Mouse (Mus musculus) ES-E14 (cell line): ENCODE results near the gene Alad. TPM values are rescaled to one million over a fixed set of nuclear protein-coding genes. Genes with fewer than 3 reads are reported as not detected.

Experiments used
- DNase-seq: peaks from one replicate; pipeline ENCODE4 v3.0.0-alpha.2; 2013; ENCODE audit warnings: low read depth, low spot score
- H3K27ac ChIP-seq: 2 replicates; pipeline ENCODE4 v1.5.1; 2012; ENCODE audit warnings: low read depth, mild to moderate bottlenecking, low read length, moderate library complexity, mixed read lengths; ENCODE audit not compliant: poor library complexity, insufficient read depth, severe bottlenecking
- H3K36me3 ChIP-seq: 2 replicates; pipeline ENCODE4 v1.6.1; 2012; ENCODE audit warnings: mild to moderate bottlenecking, low read length, moderate library complexity, mixed read lengths; ENCODE audit not compliant: control insufficient read depth, poor library complexity, insufficient read depth, severe bottlenecking
- H3K4me1 ChIP-seq, 2 experiments: fragments of 150-350 bp in 1 of 2; sonication (generic) in 1 of 2; 2 replicates each; pipeline ENCODE4 v1.6.1; 2012; ENCODE audit warnings: low read length in 2 of 2, mild to moderate bottlenecking in 1 of 2, mixed read lengths in 1 of 2; ENCODE audit not compliant: control insufficient read depth in 2 of 2, insufficient read depth in 2 of 2, poor library complexity in 1 of 2
- H3K4me3 ChIP-seq, 2 experiments: fragments of 150-350 bp in 1 of 2; sonication (generic) in 1 of 2; 2 replicates each; pipeline ENCODE4 v1.5.1; 2012; ENCODE audit warnings: low read length in 2 of 2, low read depth in 1 of 2, mild to moderate bottlenecking in 1 of 2, mixed read lengths in 1 of 2; ENCODE audit not compliant: insufficient read depth in 1 of 2, poor library complexity in 1 of 2, severe bottlenecking in 1 of 2
- H3K9ac ChIP-seq: 2 replicates; pipeline ENCODE4 v1.6.1; 2012; ENCODE audit warnings: low read depth, mild to moderate bottlenecking, low read length, mixed read lengths; ENCODE audit not compliant: poor library complexity, insufficient read depth, severe bottlenecking
- H3K9me3 ChIP-seq: fragments of 150-350 bp; sonication (generic); 2 replicates; pipeline ENCODE4 v1.6.1; 2012; ENCODE audit warnings: low read depth, mild to moderate bottlenecking, low read length; ENCODE audit not compliant: control insufficient read depth, insufficient read depth
- CHD2 ChIP-seq: IDR thresholded peaks from 2 replicates; pipeline ENCODE4 v1.6.1; 2014; ENCODE audit warnings: mild to moderate bottlenecking, low read depth, low read length, inconsistent platforms
- HCFC1 ChIP-seq: IDR thresholded peaks from 2 replicates; pipeline ENCODE4 v1.6.1; 2012; ENCODE audit warnings: low read length, inconsistent platforms, borderline replicate concordance; ENCODE audit not compliant: insufficient read depth
- MAFK ChIP-seq: IDR thresholded peaks from 2 replicates; pipeline ENCODE4 v1.6.1; 2014; ENCODE audit warnings: mild to moderate bottlenecking, low read depth, low read length, inconsistent platforms; ENCODE audit not compliant: insufficient read depth
- ZC3H11A ChIP-seq: IDR thresholded peaks from 2 replicates; pipeline ENCODE4 v1.6.1; 2012; ENCODE audit warnings: low read depth, mild to moderate bottlenecking, inconsistent platforms, low read length, borderline replicate concordance
- ZNF384 ChIP-seq: IDR thresholded peaks from 2 replicates; pipeline ENCODE4 v1.6.1; 2012; ENCODE audit warnings: low read depth, low read length, inconsistent platforms
- in situ Hi-C, 2 experiments: fragments of 600-800 bp; cut with MboI; formaldehyde crosslinking; loops; one replicate each; pipeline ENCODE4 v1.15.1; 2025; ENCODE audit warnings: low sequenced_read_pairs in 2 of 2, inconsistent platforms in 1 of 2; ENCODE audit not compliant: unreplicated experiment in 2 of 2
- total RNA-seq: library from RNA; depleted of rRNA; stranded (reverse); fragments of 300-350 nt; gene quantifications from 2 replicates; pipeline ENCODE4 v1.2.3, GENCODE M21; 2012

Alad gene
- total RNA-seq, 1 experiment: 27.9 TPM

- in situ Hi-C loops: no loop called here
- peaks cover 30% of the 10 kb centered on the region for H3K36me3 ChIP-seq
- H3K9me3 ChIP-seq: no peaks in the 10 kb centered on the region
- TF ChIP-seq HCFC1 (no peak), ZC3H11A (no peak), ZNF384 (no peak), CHD2 (no peak), MAFK (no peak)
- no peak overlapping the region for H3K27ac ChIP-seq
- H3K4me3 ChIP-seq: no peak overlapping the region
- H3K4me1 ChIP-seq: peaks cover 0 to 2% of the 10 kb centered on the region in 2 experiments; a peak in 1 of 4 replicates
- no peak for DNase-seq
- H3K9ac ChIP-seq: no peak overlapping the region
Observed at GRCm38 (mm10) chr4:62506798-62507197, 12.9 kb downstream of the Alad start.

DNA sequence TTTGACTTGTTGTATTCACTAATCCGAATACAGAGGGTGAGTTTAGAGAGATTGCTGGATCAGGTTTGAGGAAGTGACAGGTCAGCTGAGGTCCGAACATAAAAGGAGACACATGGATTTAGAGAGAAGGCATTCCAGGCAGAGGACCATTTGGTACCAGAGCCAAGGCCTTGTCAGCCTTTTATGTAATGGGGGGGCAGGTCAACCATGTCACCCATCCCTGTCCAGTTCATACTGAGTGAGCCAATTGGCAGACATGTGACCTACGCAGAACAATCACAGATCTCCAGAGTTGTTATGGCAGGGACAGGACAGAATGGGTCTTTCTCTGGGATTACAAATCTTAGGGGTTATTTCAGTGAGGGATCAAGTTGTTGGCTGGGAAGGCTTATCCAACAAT lies 13.7 kb downstream of the Alad start:
- in situ Hi-C loops: no loop called here
- DNase-seq: no peak
- Histone ChIP-seq H3K9ac (no peak overlapping the region), H3K9me3 (no peaks in the 10 kb centered on the region), H3K4me3 (no peak overlapping the region), H3K36me3 (peaks cover 24% of the 10 kb centered on the region), H3K27ac (no peak overlapping the region), H3K4me1 (peaks cover 0 to 2% of the 10 kb centered on the region in 2 experiments; a peak in 1 of 4 replicates)
- no peak for TF ChIP-seq CHD2
- TF ChIP-seq HCFC1: no peak
- TF ChIP-seq MAFK: no peak
- no peak for TF ChIP-seq ZC3H11A
- TF ChIP-seq ZNF384: no peak

GRCm38 (mm10) chr4:62503374-62503970 lies 16.2 kb downstream of the Alad start, which contains the start of gene Hdhd3:
Hdhd3 (minus strand) TSS chr4:62503467.
- peaks cover 0 to 2% of the 10 kb centered on the region in 2 experiments; a peak in 1 of 4 replicates for H3K4me1 ChIP-seq
- no peaks in the 10 kb centered on the region for H3K9me3 ChIP-seq
- in situ Hi-C loops: no loop called here
- peak within 1 kb of the TSS; percentile 87 for H3K9ac ChIP-seq
- H3K36me3 ChIP-seq: peaks cover 5% of the 10 kb centered on the region
- H3K4me3 ChIP-seq: peak within 1 kb of the TSS; percentile 88 to 91
- no peak for DNase-seq
- no peak for TF ChIP-seq ZC3H11A
- TF ChIP-seq ZNF384: no peak
- no peak for TF ChIP-seq MAFK
- no peak for TF ChIP-seq HCFC1
- no peak for TF ChIP-seq CHD2
- H3K27ac ChIP-seq: no peak within 1 kb of the TSS

- H3K9ac ChIP-seq: no peak overlapping the region
- H3K27ac ChIP-seq: no peak overlapping the region
- DNase-seq: no peak
- in situ Hi-C loops: no loop called here
- H3K4me3 ChIP-seq: peak overlapping the region in 1 of 2 experiments; percentile 91; a peak in 1 of 4 replicates
- TF ChIP-seq MAFK: no peak
- no peak for TF ChIP-seq HCFC1
- TF ChIP-seq ZC3H11A: no peak
- no peaks in the 10 kb centered on the region for H3K9me3 ChIP-seq
- H3K4me1 ChIP-seq: peaks cover 0 to 2% of the 10 kb centered on the region in 2 experiments; a peak in 1 of 4 replicates
- peaks cover 2% of the 10 kb centered on the region for H3K36me3 ChIP-seq
Observed at GRCm38 (mm10) chr4:62502969-62503368, 16.7 kb downstream of the Alad start.
